Mouse (Mus musculus): ENCODE data around the gene Clec2i. TPM values are rescaled to one million over a fixed set of nuclear protein-coding genes. Genes with fewer than 3 reads are reported as not detected.

Gene Clec2i
- polyA plus RNA-seq, 1 experiment, result 4.9 TPM

- TF ChIP-seq CTCF (IDR thresholded peaks at IDR 0.05; ENCODE audit: control insufficient read depth, insufficient read depth, low read length) (no peak), POLR2A (IDR thresholded peaks at IDR 0.05; ENCODE audit: borderline replicate concordance, control insufficient read depth, low read depth, low read length) (peak; percentile 72)
- Histone ChIP-seq H3K27ac (ENCODE audit: control insufficient read depth, insufficient read depth, low read depth, low read length, poor library complexity) (peak overlapping the region; percentile 94), H3K4me1 (ENCODE audit: control insufficient read depth, insufficient read depth, low read length) (no peaks in the 10 kb centered on the region; the same call in 1 of the 2 replicates), H3K4me3 (replicated peaks; ENCODE audit: control insufficient read depth, low read depth, low read length) (peak overlapping the region; percentile 81)
- WGBS, result under 1% methylated on average over 44 of the region's 44 CpGs
Measured at GRCm38 (mm10) chr6:128842945-128843478, 44.4 kb upstream of the Clec2i start.

- Histone ChIP-seq H3K4me1 (ENCODE audit: control insufficient read depth, insufficient read depth, low read length) (no peaks in the 10 kb centered on the region; the same call in 1 of the 2 replicates), H3K27ac (ENCODE audit: control insufficient read depth, insufficient read depth, low read depth, low read length, poor library complexity) (peak overlapping the region; percentile 94), H3K4me3 (replicated peaks; ENCODE audit: control insufficient read depth, low read depth, low read length) (peak overlapping the region; percentile 81)
- TF ChIP-seq POLR2A (IDR thresholded peaks at IDR 0.05; ENCODE audit: borderline replicate concordance, control insufficient read depth, low read depth, low read length), result no peak
- TF ChIP-seq CTCF (IDR thresholded peaks at IDR 0.05; ENCODE audit: control insufficient read depth, insufficient read depth, low read length), result no peak
- whole genome bisulfite sequencing, result under 1% methylated on average over 22 of the region's 22 CpGs
Measured at GRCm38 (mm10) chr6:128843479-128843992, 43.9 kb upstream of the Clec2i start.

GRCm38 (mm10) chr6:128844131-128844530 is 43.3 kb upstream of the Clec2i start:
- 35% methylated on average over 8 of the region's 8 CpGs for WGBS
- Histone ChIP-seq H3K27ac (ENCODE audit: control insufficient read depth, insufficient read depth, low read depth, low read length, poor library complexity) (no peak overlapping the region), H3K4me3 (replicated peaks; ENCODE audit: control insufficient read depth, low read depth, low read length) (no peak overlapping the region), H3K4me1 (ENCODE audit: control insufficient read depth, insufficient read depth, low read length) (no peaks in the 10 kb centered on the region; the same call in 1 of the 2 replicates)
- TF ChIP-seq POLR2A (IDR thresholded peaks at IDR 0.05; ENCODE audit: borderline replicate concordance, control insufficient read depth, low read depth, low read length) (no peak), CTCF (IDR thresholded peaks at IDR 0.05; ENCODE audit: control insufficient read depth, insufficient read depth, low read length) (no peak)

- no peak for TF ChIP-seq POLR2A (IDR thresholded peaks at IDR 0.05; ENCODE audit: borderline replicate concordance, control insufficient read depth, low read depth, low read length)
- TF ChIP-seq CTCF (IDR thresholded peaks at IDR 0.05; ENCODE audit: control insufficient read depth, insufficient read depth, low read length), result no peak
- H3K27ac ChIP-seq (ENCODE audit: control insufficient read depth, insufficient read depth, low read depth, low read length, poor library complexity), result no peak overlapping the region
- H3K4me1 ChIP-seq (ENCODE audit: control insufficient read depth, insufficient read depth, low read length), result no peaks in the 10 kb centered on the region; the same call in 1 of the 2 replicates
- H3K4me3 ChIP-seq (replicated peaks; ENCODE audit: control insufficient read depth, low read depth, low read length), result no peak overlapping the region
- 72% methylated on average over 5 of the region's 5 CpGs for WGBS
Measured at GRCm38 (mm10) chr6:128844586-128845080, 42.8 kb upstream of the Clec2i start.

GRCm38 (mm10) chr6:128845319-128845979 is 41.9 kb upstream of the Clec2i start:
- peak overlapping the region; percentile 18; the same call in 1 of the 2 replicates for H3K27ac ChIP-seq (ENCODE audit: control insufficient read depth, insufficient read depth, low read depth, low read length, poor library complexity)
- WGBS, result 22% methylated on average over 7 of the region's 7 CpGs
- TF ChIP-seq CTCF (IDR thresholded peaks at IDR 0.05; ENCODE audit: control insufficient read depth, insufficient read depth, low read length) (peak; percentile 99), POLR2A (IDR thresholded peaks at IDR 0.05; ENCODE audit: borderline replicate concordance, control insufficient read depth, low read depth, low read length) (no peak)
- peaks cover 2% of the 10 kb centered on the region; the same call in 1 of the 2 replicates for H3K4me1 ChIP-seq (ENCODE audit: control insufficient read depth, insufficient read depth, low read length)
- H3K4me3 ChIP-seq (replicated peaks; ENCODE audit: control insufficient read depth, low read depth, low read length), result no peak overlapping the region

- TF ChIP-seq CTCF (IDR thresholded peaks at IDR 0.05; ENCODE audit: control insufficient read depth, insufficient read depth, low read length), result no peak
- H3K4me1 ChIP-seq (ENCODE audit: control insufficient read depth, insufficient read depth, low read length), result peaks cover 3% of the 10 kb centered on the region; the same call in 1 of the 2 replicates
- WGBS, result 49% methylated on average over 8 of the region's 9 CpGs
Measured at GRCm38 (mm10) chr6:128845998-128846542, 41.3 kb upstream of the Clec2i start.

GRCm38 (mm10) chr6:128847401-128847800 is 40.0 kb upstream of the Clec2i start:
- TF ChIP-seq CTCF (IDR thresholded peaks at IDR 0.05; ENCODE audit: control insufficient read depth, insufficient read depth, low read length), result no peak

More at GRCm38 (mm10) chr6:128845998-128846542, 41.3 kb upstream of the Clec2i start:
- Histone ChIP-seq H3K27ac (ENCODE audit: control insufficient read depth, insufficient read depth, low read depth, low read length, poor library complexity) (no peak overlapping the region), H3K4me3 (replicated peaks; ENCODE audit: control insufficient read depth, low read depth, low read length) (no peak overlapping the region)

GRCm38 (mm10) chr6:128849902-128850301 is 37.5 kb upstream of the Clec2i start:
- TF ChIP-seq CTCF (IDR thresholded peaks at IDR 0.05; ENCODE audit: control insufficient read depth, insufficient read depth, low read length), result peak; percentile 56
- no peak for TF ChIP-seq POLR2A (IDR thresholded peaks at IDR 0.05; ENCODE audit: borderline replicate concordance, control insufficient read depth, low read depth, low read length)
- Histone ChIP-seq H3K27ac (ENCODE audit: control insufficient read depth, insufficient read depth, low read depth, low read length, poor library complexity) (no peak overlapping the region), H3K4me3 (replicated peaks; ENCODE audit: control insufficient read depth, low read depth, low read length) (no peak overlapping the region), H3K4me1 (ENCODE audit: control insufficient read depth, insufficient read depth, low read length) (peaks cover 6% of the 10 kb centered on the region; the same call in 1 of the 2 replicates)
- 49% methylated on average over 2 of the region's 2 CpGs for WGBS

More at GRCm38 (mm10) chr6:128847401-128847800, 40.0 kb upstream of the Clec2i start:
- Histone ChIP-seq H3K27ac (ENCODE audit: control insufficient read depth, insufficient read depth, low read depth, low read length, poor library complexity) (no peak overlapping the region), H3K4me1 (ENCODE audit: control insufficient read depth, insufficient read depth, low read length) (peaks cover 4% of the 10 kb centered on the region; the same call in 1 of the 2 replicates), H3K4me3 (replicated peaks; ENCODE audit: control insufficient read depth, low read depth, low read length) (no peak overlapping the region)
- WGBS, result 85% methylated on average over 4 of the region's 4 CpGs
